Comparison of ENCODE assay signal across 25 mouse cellular contexts in the genomic region with DNA sequence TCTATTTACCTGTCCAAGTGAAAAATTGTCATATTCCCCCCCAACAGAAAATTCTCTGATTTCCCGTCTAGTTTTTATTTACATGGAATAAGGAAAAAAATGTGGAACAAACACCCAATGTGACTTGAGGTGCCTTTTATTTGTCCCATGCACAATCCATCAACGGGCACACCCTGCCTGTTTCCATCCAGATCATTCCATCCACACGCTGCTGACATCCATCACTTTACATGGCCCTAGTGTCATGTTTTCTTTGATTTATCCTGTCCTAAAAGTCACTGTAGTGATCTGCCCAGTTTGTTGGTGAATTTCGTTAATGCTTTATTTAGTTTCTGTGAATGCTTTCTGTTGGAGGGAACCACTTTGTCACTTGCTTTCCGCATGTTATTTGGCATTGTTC.
"Had no signal": no experiment of that assay in that cellular context is flagged by ENCODE, and none has a peak within 500 bp of the region (broad histone marks: within the 10 kb centered on the region; RNA-seq: fewer than 3 reads in every experiment).

No protein-coding gene starts in this region.

- H3K4me2 ChIP-seq: kidney, embryonic 15.5 days; limb, embryonic 12.5 days; limb, embryonic 15.5 days; liver, embryonic 11.5 days; lung, embryonic 14.5 days; midbrain, embryonic 13.5 days; stomach, embryonic 15.5 days had no signal

- H3K4me3 ChIP-seq: kidney, embryonic 15.5 days; left cerebral cortex, adult 2 months; limb, embryonic 12.5 days; limb, embryonic 15.5 days; midbrain, embryonic 10.5 days; midbrain, embryonic 13.5 days; myocyte; stomach, embryonic 15.5 days had no signal

- H3K9ac ChIP-seq: kidney, embryonic 15.5 days; limb, embryonic 12.5 days; limb, embryonic 15.5 days; liver, embryonic 14.5 days; liver, postnatal 0 days; lung, embryonic 14.5 days; midbrain, embryonic 13.5 days; stomach, embryonic 15.5 days had no signal

- ATAC-seq: liver, postnatal 0 days; lung, postnatal 0 days; midbrain, embryonic 13.5 days; midbrain, embryonic 16.5 days had no signal

- H3K4me1 ChIP-seq: kidney, embryonic 15.5 days; limb, embryonic 12.5 days; limb, embryonic 15.5 days; midbrain, embryonic 10.5 days; midbrain, embryonic 13.5 days; stomach, embryonic 15.5 days had no signal

- H3K27ac ChIP-seq: kidney, embryonic 15.5 days; left cerebral cortex, adult 2 months; limb, embryonic 12.5 days; limb, embryonic 15.5 days; liver, embryonic 14.5 days; macrophage; midbrain, embryonic 10.5 days; midbrain, embryonic 13.5 days; stomach, embryonic 15.5 days had no signal

- H3K9me3 ChIP-seq: kidney, embryonic 15.5 days; limb, embryonic 12.5 days; limb, embryonic 15.5 days; midbrain, embryonic 10.5 days; midbrain, embryonic 13.5 days; stomach, embryonic 15.5 days had no signal

- H3K27me3 ChIP-seq: kidney, embryonic 15.5 days; limb, embryonic 12.5 days; limb, embryonic 15.5 days; midbrain, embryonic 13.5 days; stomach, embryonic 15.5 days had no signal

- H3K36me3 ChIP-seq: kidney, embryonic 15.5 days; limb, embryonic 12.5 days; limb, embryonic 15.5 days; midbrain, embryonic 10.5 days; midbrain, embryonic 13.5 days; stomach, embryonic 15.5 days had no signal

- DNase-seq: kidney, adult 11 months; kidney, adult 8-10 months; kidney, postnatal 10 days; kidney, postnatal 36 days; layer of hippocampus, postnatal 36 days; left cerebral cortex, postnatal 4 days; liver, postnatal 0 days; lung, embryonic 14.5 days; retina, postnatal 1 day; right cerebral cortex, postnatal 25 days; spleen, adult 18-20 months; thymus, postnatal 36 days had no signal
